Mouse (Mus musculus) neural tube, embryonic 15.5 days (tissue): ENCODE results near the gene Nuak2. TPM values are rescaled to one million over a fixed set of nuclear protein-coding genes. Genes with fewer than 3 reads are reported as not detected.

Experiments used
- ATAC-seq: fragments of 200-750 bp; cut with Nextera tagmentation; 2 replicates; pipeline ENCODE4 v1.8.0; 2017; ENCODE audit warnings: mild to moderate bottlenecking, moderate TSS enrichment, moderate library complexity; ENCODE audit not compliant: low FRiP score
- H3K27ac ChIP-seq: fragments of 300-500 bp; sonication (generic); replicated peaks from 2 replicates; pipeline ENCODE4 v1.5.1; 2015; ENCODE audit warnings: mild to moderate bottlenecking, inconsistent platforms
- H3K27me3 ChIP-seq: fragments of 300-500 bp; sonication (generic); replicated peaks from 2 replicates; pipeline ENCODE4 v1.6.1; 2015; ENCODE audit warnings: inconsistent platforms
- H3K36me3 ChIP-seq: fragments of 300-500 bp; sonication (generic); 2 replicates; pipeline ENCODE4 v1.6.1; 2015; ENCODE audit warnings: inconsistent platforms
- H3K4me1 ChIP-seq: fragments of 300-500 bp; sonication (generic); 2 replicates; pipeline ENCODE4 v1.6.1; 2015; ENCODE audit warnings: inconsistent platforms
- H3K4me2 ChIP-seq: fragments of 300-500 bp; sonication (generic); 2 replicates; pipeline ENCODE4 v1.6.1; 2015; ENCODE audit warnings: inconsistent platforms, mild to moderate bottlenecking, moderate library complexity
- H3K4me3 ChIP-seq: fragments of 300-500 bp; sonication (generic); replicated peaks from 2 replicates; pipeline ENCODE4 v1.5.1; 2015; ENCODE audit warnings: mild to moderate bottlenecking, inconsistent platforms
- H3K9ac ChIP-seq: fragments of 300-500 bp; sonication (generic); replicated peaks from 2 replicates; pipeline ENCODE4 v1.6.1; 2015; ENCODE audit warnings: mild to moderate bottlenecking, inconsistent platforms
- H3K9me3 ChIP-seq: fragments of 300-500 bp; sonication (generic); replicated peaks from 2 replicates; pipeline ENCODE4 v1.6.1; 2016; ENCODE audit warnings: inconsistent platforms
- WGBS: fragments of 180-500 bp; shearing (Covaris S2); methylation state at CpG from one replicate; pipeline ENCODE4 v1.1.7; 2015; ENCODE audit warnings: mixed read lengths; 5-methylcytosine and 5-hydroxymethylcytosine counted together
- polyA plus RNA-seq: library from polyadenylated mRNA; unstranded; fragments of >200 nt; fragmentation: Nextera tagmentation; extraction: Ambion mirVana; gene quantifications from 2 replicates; pipeline ENCODE4 v1.2.1, GENCODE M21; 2015

The Nuak2 gene
- polyA plus RNA-seq, 1 experiment from 2014 or later: 7.1 TPM

DNA sequence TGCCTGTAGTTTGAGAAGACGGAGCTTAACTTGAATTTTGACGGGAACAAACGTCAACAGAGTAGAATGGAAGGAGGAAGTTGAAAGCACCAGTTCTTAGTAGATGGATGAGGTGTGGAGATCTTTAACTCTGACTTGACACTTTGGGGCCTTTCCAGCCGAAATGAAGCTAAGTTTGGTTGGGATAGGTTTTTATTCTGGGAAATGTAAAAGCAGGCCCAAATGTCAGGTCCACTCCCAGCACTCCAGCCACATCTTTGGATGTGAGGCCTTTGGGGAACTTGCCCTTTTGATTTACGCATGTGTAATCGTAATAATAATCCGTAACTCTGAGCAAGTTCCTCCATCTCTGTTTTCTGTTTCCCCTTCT lies 684 bp downstream of the Nuak2 start:
- H3K36me3 ChIP-seq: no peaks in the 10 kb centered on the region
- H3K9me3 ChIP-seq: no peaks in the 10 kb centered on the region
- H3K4me1 ChIP-seq: peaks cover 43% of the 10 kb centered on the region

DNA sequence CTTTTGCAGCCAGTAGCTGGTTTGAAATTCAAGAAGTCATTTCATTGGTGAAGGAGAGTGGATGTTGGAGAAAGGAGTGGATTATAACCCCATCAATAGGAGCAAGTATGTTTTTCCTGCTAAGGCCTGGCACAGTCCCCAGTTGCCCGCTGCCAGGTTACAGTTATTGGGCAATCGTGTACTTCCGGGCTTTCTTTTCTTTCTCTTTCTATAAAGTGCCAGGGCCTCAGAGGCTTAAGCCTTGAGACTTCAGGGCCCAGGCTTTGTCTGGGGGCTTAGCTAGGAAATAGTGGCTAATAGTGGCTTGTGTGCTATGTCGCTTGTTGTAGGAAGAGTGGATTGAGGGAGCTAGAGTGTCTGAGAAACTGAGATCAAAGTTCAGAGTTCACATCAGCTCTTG lies 1.5 kb downstream of the Nuak2 start:
- Histone ChIP-seq H3K27me3 (0 out of 2 replicates have a peak, but pooled peaks cover 11% of the 10 kb centered on the region), H3K4me1 (peaks cover 50% of the 10 kb centered on the region), H3K9ac (no peak overlapping the region), H3K36me3 (no peaks in the 10 kb centered on the region), H3K4me2 (peak overlapping the region; percentile 85), H3K4me3 (no peak overlapping the region; the same call in 1 of the 2 replicates), H3K27ac (peak overlapping the region; percentile 23; the same call in 1 of the 2 replicates), H3K9me3 (no peaks in the 10 kb centered on the region)
- no peak for ATAC-seq
- 25% methylated on average over 4 of the region's 4 CpGs for WGBS

More for the DNA sequence above, 684 bp downstream of the Nuak2 start:
- no peak for ATAC-seq
- 0 out of 2 replicates have a peak, but pooled peaks cover 11% of the 10 kb centered on the region for H3K27me3 ChIP-seq
- 11% methylated on average over 7 of the region's 7 CpGs for WGBS
- peak overlapping the region; percentile 58 for H3K9ac ChIP-seq
- peak overlapping the region; percentile 85 for H3K4me2 ChIP-seq
- peak overlapping the region; percentile 73 for H3K4me3 ChIP-seq
- H3K27ac ChIP-seq: peak overlapping the region; percentile 64; the same call in 1 of the 2 replicates

DNA sequence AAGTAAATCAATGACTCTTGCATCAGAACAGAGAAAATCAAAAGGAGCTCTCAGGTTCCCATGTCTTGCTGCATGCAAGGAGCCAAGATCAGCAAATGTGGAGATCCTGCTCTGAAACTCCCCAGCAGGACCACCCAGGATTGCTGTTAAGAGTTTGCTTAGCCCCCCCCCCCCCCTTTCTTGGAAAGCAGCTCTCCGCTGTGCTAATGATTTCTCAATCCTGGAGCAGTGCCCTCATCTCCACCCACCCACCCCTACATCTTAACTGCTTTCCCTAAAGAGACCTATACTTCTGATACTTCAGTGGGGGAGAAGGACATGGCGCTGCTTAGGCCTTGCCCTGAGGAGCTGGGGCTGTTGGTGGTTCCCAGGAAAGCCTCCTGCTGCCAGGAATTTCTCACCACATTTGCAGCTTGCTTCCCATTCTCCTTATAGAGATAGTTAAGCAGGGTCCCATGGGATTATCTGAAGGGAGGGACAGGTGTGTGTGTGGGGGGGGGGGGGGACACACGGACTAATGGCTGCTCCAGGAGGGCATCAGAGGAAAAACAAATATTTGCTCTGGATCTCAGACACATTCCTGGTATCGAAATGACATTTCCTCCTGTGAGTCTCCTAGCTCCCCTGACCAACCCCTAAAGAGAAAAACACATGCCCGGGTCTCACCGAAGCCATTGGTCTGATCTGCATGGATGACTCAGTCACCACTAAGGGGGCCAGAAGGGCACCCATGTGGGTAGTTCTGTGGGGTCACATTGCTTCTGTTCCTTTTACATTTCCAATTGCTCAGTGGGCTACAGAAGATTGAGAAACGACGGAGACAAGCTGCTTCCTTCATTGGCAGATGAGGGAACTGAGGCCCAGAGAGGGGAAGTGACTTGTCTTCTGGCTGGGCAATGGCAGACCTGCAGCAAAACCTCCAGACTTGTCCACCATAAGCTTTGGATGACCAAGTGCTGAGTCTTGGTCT lies 2.3 kb downstream of the Nuak2 start:
- no peaks in the 10 kb centered on the region for H3K36me3 ChIP-seq
- H3K9ac ChIP-seq: no peak overlapping the region
- no peak for ATAC-seq
- H3K4me3 ChIP-seq: no peak overlapping the region
- H3K4me1 ChIP-seq: peaks cover 57% of the 10 kb centered on the region
- H3K4me2 ChIP-seq: peak overlapping the region; percentile 85
- 0 out of 2 replicates have a peak, but pooled peaks cover 11% of the 10 kb centered on the region for H3K27me3 ChIP-seq
- no peaks in the 10 kb centered on the region for H3K9me3 ChIP-seq
- H3K27ac ChIP-seq: no peak overlapping the region
- 30% methylated on average over 8 of the region's 8 CpGs for WGBS

DNA sequence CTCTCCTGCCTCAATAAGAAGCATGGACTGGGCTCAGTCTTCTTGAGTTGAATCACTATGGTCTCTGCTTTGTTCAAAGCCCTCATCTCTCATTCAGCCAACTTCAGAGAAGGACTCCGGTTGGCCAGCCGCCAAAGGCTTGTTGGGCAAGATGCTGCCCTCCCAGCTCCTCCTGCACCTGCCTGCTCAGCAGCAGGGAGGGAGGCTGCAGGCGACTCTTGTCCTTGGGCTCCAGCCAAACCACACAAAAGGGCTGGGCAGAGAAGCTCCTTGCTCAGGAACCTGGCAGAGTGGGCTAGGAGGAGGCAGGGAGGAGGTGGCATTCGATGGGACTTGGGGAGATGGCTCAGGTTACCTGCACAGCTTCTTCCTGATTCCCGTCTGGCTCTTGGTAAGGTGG lies 3.3 kb downstream of the Nuak2 start:
- H3K27ac ChIP-seq: no peak overlapping the region; the same call in 1 of the 2 replicates
- no peak overlapping the region for H3K4me3 ChIP-seq
- no peaks in the 10 kb centered on the region for H3K36me3 ChIP-seq
- H3K4me1 ChIP-seq: peaks cover 60% of the 10 kb centered on the region
- peak overlapping the region; percentile 85; the same call in 1 of the 2 replicates for H3K4me2 ChIP-seq
- WGBS: 33% methylated on average over 5 of the region's 5 CpGs
- no peak overlapping the region for H3K9ac ChIP-seq
- H3K9me3 ChIP-seq: no peaks in the 10 kb centered on the region
- no peak for ATAC-seq
- H3K27me3 ChIP-seq: 0 out of 2 replicates have a peak, but pooled peaks cover 8% of the 10 kb centered on the region

DNA sequence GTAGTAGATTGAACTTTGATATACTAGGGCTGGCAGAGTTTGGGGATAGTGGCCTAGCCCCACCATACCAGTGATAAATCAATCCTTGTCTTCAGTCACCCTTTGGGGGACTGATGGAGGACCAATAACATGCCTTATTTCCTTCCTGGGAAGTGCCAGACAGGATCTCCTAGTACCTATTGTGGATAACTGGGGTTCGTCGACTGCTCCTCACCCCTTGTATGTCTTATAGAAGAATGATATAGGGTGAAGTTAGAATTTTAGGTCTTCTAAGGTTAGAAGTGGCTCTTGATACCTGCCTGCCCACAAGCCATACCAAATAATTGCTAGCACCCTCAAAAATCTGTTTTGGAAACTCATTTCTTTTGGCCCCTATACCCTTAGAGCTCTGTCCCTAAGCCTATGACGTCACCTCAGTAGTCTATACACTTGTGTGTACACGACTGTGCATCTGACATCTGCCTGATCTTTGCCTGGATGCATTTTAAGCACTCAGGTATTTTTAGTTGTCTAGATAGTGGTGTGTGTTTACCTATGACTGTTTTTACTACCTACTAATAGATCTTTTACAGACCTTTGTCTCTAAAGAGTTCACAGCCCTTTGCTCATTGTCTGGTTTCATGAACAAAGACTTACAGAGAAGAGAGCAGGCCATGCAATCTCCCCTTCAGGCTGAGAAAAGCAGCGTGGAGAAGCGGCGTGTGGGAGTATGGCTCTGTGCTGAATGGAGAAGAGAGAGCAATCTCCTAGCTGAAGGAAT lies 6.1 kb downstream of the Nuak2 start:
- no peak overlapping the region for H3K4me2 ChIP-seq
- WGBS: 22% methylated on average over 7 of the region's 7 CpGs
- H3K4me1 ChIP-seq: peaks cover 57% of the 10 kb centered on the region

DNA sequence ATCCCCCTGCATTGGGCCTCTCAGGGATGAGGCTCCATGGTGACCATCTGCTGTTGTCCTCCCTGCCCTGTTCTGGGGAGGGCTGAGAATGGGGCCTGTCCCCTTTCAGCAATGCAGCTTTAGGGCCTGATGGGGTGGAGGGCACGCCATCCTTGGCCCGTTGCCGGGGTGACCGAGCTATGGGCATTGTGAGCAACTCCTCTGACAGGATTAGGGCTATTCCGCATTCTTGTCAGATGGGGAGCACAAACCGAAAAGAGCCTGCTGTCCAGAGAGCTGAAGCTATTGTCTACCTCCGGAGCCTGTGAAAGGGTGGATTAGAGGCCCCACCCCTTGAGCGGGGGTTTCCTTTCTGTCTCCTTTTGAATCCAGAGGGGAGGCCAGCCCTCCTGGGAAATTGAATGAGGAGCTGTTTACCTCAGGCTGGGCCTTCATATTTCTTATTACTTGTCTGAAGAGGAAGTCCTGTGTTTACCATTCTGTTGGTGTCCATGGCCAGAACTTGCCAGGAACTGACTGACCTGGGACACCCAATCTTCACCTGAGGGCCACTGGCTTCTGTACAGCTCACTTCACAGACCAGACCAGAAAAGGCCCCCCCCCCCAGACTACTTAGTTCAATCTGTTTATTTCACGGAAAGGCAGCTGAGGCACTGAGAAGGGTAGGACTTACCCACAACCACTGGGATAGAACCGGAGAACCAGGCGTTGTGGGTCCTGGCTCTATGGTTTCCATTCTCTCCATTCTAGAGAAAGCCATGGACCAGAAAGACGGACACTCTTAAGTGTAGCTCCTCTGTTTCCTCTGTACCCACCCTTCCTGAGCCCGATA lies 7.0 kb downstream of the Nuak2 start:
- Histone ChIP-seq H3K27ac (peak overlapping the region; percentile 79), H3K9ac (peak overlapping the region; percentile 17; the same call in 1 of the 2 replicates), H3K4me2 (peak overlapping the region; percentile 23; the same call in 1 of the 2 replicates), H3K4me1 (peaks cover 55% of the 10 kb centered on the region), H3K36me3 (0 out of 2 replicates have a peak, but pooled peaks cover under 1% of the 10 kb centered on the region), H3K27me3 (no peaks in the 10 kb centered on the region), H3K4me3 (no peak overlapping the region), H3K9me3 (no peaks in the 10 kb centered on the region)
- 15% methylated on average over 13 of the region's 13 CpGs for WGBS
- ATAC-seq: peak; percentile 33; the same call in 1 of the 2 replicates

More for the DNA sequence above, 6.1 kb downstream of the Nuak2 start:
- Histone ChIP-seq H3K9me3 (no peaks in the 10 kb centered on the region), H3K4me3 (no peak overlapping the region), H3K36me3 (no peaks in the 10 kb centered on the region), H3K9ac (peak overlapping the region; percentile 17; the same call in 1 of the 2 replicates), H3K27ac (peak overlapping the region; percentile 79), H3K27me3 (no peaks in the 10 kb centered on the region)
- ATAC-seq: peak; percentile 27; the same call in 1 of the 2 replicates

DNA sequence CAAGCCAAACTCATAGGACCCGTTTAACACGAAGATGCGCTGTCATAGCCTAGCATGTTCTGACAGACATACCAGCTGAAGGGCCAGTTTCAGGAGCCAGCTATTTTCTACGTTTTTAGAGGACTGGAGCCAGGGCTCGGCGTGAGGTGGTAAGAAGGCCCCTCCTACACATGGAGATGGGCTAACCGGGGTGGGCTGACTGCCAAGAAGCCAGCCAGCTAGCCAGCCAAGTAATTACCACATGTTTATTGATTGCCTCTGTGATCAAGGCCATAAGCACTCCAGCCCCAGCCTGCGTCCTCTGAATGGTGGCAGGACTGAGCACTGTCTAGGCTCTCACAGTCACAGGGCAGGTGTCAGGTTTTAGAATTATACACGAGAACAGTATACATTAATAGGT lies 10.9 kb downstream of the Nuak2 start:
- H3K4me1 ChIP-seq: peaks cover 34% of the 10 kb centered on the region
- no peaks in the 10 kb centered on the region for H3K9me3 ChIP-seq
- H3K9ac ChIP-seq: no peak overlapping the region
- WGBS: 32% methylated on average over 9 of the region's 9 CpGs
- H3K4me3 ChIP-seq: no peak overlapping the region
- no peaks in the 10 kb centered on the region for H3K27me3 ChIP-seq
- H3K27ac ChIP-seq: peak overlapping the region; percentile 48
- ATAC-seq: peak; percentile 60
- H3K36me3 ChIP-seq: peaks cover 10% of the 10 kb centered on the region; the same call in 1 of the 2 replicates
- no peak overlapping the region for H3K4me2 ChIP-seq

DNA sequence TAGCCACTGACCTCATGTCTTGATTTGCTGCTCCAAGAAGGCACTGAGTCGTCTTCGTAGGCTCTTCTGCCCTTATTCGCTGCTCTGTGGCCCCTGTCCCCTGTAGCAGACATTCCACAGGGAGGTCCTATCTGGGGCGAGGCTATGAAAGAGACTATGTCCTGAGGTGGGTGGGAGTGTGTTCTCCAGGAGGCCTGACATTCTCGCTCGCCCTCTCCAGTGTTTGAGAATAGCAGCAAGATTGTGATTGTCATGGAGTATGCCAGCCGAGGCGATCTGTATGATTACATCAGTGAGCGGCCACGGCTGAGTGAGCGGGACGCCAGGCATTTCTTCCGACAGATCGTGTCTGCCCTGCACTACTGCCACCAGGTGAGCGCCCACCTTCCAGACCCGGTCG lies 11.6 kb downstream of the Nuak2 start:
- Histone ChIP-seq H3K9ac (no peak overlapping the region), H3K27ac (peak overlapping the region; percentile 48)
- ATAC-seq: no peak

DNA sequence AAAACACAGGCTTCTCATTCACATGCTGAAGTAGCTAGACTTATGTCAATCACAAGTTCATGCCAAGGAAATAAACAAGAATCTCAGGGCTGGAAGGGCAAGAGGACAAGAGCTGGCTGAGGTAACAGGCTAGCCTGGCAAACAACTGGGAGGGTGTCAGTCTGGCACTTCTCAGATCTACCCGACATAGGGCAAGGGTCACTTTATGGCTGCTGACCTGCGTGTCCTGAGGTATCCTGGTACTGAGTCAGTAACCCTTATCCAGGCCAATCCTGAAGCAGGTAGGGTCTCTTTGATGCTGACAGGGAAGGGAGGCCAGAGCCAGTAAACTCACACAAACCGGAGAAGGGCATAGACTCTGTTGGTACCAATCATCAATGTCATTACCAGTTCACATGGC lies 12.6 kb downstream of the Nuak2 start:
- Histone ChIP-seq H3K4me1 (peaks cover 23% of the 10 kb centered on the region), H3K9ac (no peak overlapping the region), H3K27me3 (no peaks in the 10 kb centered on the region), H3K4me3 (no peak overlapping the region), H3K36me3 (peaks cover 13% of the 10 kb centered on the region), H3K4me2 (no peak overlapping the region), H3K27ac (no peak overlapping the region), H3K9me3 (no peaks in the 10 kb centered on the region)
- 80% methylated on average over 3 of the region's 3 CpGs for WGBS
- ATAC-seq: no peak

More for the DNA sequence above, 11.6 kb downstream of the Nuak2 start:
- 81% methylated on average over 17 of the region's 17 CpGs for WGBS
- Histone ChIP-seq H3K4me3 (no peak overlapping the region), H3K4me1 (peaks cover 27% of the 10 kb centered on the region), H3K36me3 (peaks cover 10% of the 10 kb centered on the region), H3K4me2 (no peak overlapping the region), H3K27me3 (no peaks in the 10 kb centered on the region), H3K9me3 (no peaks in the 10 kb centered on the region)

DNA sequence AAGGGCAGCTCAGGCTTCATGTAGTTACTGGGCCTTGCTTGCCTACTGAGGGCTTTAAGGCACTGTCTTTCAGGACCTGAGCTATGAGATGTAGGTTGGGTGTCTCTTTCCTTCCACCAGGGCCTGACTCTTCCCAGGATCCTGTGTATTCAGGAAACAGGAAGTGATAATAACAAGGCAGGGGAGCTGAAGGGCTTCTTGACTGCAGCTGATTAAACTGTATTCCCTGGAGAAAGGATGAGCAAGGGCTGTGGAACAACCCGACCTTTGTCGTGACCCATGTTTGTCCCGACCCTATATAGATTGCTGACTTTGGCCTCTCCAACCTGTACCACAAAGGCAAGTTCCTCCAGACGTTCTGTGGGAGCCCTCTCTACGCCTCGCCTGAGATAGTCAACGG lies 13.7 kb downstream of the Nuak2 start:
- Histone ChIP-seq H3K4me3 (no peak overlapping the region), H3K27ac (no peak overlapping the region)
- WGBS: 88% methylated on average over 7 of the region's 7 CpGs

DNA sequence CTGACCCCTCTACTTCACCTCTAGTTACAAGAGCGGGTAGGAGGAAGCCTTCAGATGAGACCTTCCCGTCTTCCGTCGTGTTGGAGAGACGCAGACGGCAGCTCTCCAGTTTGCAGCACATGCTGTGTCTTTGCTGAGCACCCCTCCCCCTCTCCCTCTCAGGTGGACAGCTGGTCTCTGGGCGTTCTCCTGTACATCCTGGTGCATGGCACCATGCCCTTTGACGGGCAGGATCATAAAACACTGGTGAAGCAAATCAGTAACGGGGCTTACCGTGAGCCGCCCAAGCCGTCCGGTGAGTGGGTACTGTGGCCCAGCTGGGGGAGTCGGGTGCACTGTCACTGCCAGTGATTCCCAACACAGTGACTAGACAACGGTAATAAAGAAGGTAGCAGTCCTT lies 14.5 kb downstream of the Nuak2 start:
- H3K4me1 ChIP-seq: peaks cover 38% of the 10 kb centered on the region
- no peak overlapping the region for H3K4me3 ChIP-seq
- no peak overlapping the region for H3K9ac ChIP-seq
- H3K4me2 ChIP-seq: no peak overlapping the region
- ATAC-seq: no peak
- peaks cover 13% of the 10 kb centered on the region for H3K36me3 ChIP-seq
- 62% methylated on average over 15 of the region's 15 CpGs for WGBS
- no peaks in the 10 kb centered on the region for H3K9me3 ChIP-seq
- no peak overlapping the region for H3K27ac ChIP-seq
- no peaks in the 10 kb centered on the region for H3K27me3 ChIP-seq

More for the DNA sequence above, 13.7 kb downstream of the Nuak2 start:
- peaks cover 31% of the 10 kb centered on the region for H3K4me1 ChIP-seq
- ATAC-seq: no peak
- no peaks in the 10 kb centered on the region for H3K9me3 ChIP-seq
- no peaks in the 10 kb centered on the region for H3K27me3 ChIP-seq
- no peak overlapping the region for H3K4me2 ChIP-seq
- peaks cover 13% of the 10 kb centered on the region for H3K36me3 ChIP-seq
- no peak overlapping the region for H3K9ac ChIP-seq
